Mouse (Mus musculus): ENCODE data around the gene Gm10912.
"Not testable (repeated sequence)": the region's sequence is repeated elsewhere in the genome, so short reads cannot be mapped to it uniquely, and the experiment has no call there.

The Gm10912 gene

DNA sequence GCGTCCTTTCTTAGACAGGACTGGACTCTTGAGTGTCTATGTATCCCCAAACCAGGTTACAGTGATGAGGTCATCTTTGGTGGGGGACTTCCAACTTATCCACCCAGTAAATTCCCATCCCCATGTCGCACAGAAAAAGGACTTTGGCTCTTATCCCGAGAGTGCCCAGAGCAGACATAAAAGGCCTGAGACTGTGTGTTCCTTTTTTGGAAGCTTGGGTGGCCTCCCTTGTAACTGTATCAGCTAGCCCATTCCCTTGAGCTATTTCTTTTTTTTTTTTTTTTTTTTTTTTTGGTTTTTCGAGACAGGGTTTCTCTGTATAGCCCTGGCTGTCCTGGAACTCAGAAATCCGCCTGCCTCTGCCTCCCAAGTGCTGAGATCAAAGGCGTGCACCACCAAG, at the start of gene Gm10912:
Gene Gm10912 (plus strand): TSS at position 301 of the 400 bp plus-strand sequence.
- in situ Hi-C loops (cut with MboI, MseI): not testable (repeated sequence)

DNA sequence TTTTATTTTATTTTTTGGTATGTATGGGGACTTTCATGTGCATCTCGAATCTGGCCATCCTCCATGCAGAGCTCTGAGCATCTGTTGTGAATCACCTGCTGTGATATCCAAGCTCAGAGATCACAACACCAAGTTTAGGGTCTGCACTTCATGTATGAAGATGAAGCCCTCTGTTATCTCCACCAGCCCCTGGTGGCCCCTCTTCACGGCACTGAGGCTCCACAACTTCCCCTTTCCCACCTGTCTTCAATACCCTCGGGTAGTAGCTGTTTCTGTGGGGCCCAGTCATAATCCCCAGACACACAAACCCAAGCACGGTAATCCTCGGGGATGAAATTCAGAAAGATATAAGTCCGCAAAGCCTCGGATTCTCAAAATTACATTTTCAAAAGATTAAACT, 42.5 kb upstream of the Gm10912 start:
- in situ Hi-C loops (cut with MboI, MseI): no loop called here

DNA sequence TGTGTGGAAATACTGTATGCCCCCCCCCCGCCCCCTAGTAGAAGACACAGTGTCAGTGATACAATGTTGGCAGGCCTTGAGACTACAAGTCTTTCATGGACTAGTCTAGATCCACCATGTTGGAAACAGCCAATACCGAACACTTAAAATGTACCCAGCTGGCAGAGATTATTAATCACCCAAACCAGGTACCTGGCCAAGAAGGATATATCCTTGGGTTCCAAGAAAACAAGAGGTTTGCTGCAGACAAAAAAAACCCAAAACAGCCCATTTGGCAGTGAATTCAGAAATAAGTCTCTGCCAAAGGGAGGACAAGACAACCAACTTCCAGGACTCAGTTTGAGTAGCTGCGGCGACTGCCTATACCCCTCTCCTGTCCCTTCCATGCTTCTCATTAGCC, 41.0 kb upstream of the Gm10912 start:
- in situ Hi-C loops (cut with MboI, MseI): no loop called here

DNA sequence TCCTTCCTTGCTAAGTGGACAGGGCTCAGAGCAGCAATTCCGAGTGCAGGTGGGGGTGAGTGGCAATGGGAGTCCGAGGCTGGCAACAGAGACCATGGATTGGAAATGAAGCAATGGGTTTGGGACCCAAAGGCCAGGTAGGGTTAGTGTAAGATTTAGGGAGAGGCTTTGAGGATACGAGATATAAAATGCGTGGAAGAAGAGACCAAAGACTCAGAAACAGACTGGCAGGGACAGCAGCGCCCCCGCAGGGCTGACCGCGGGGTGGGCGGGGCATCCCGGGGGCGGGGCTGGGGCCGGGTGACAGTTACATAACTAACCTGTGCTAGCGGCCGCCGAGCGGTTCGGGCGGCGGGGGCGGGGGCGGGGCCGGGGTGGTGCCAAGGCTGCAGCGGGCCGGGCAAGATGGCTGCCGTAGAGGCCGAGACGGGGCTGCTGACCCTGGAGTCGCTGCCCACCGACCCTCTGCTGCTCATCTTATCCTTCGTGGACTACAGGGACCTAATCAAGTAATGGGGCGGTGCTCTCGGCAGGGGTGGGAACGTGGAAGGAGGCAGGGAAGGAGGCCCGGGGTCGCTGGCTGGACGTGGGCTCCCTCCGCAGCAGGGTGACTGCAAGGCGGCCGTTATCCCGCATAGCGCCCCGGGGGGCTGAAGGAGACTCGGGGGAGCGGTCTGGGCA, 38.0 kb upstream of the Gm10912 start, which contains the start of gene Fbxo3:
Gene Fbxo3 (plus strand): TSS at position 264 of the 681 bp plus-strand sequence.
- in situ Hi-C loops (cut with MboI, MseI): no loop called here

DNA sequence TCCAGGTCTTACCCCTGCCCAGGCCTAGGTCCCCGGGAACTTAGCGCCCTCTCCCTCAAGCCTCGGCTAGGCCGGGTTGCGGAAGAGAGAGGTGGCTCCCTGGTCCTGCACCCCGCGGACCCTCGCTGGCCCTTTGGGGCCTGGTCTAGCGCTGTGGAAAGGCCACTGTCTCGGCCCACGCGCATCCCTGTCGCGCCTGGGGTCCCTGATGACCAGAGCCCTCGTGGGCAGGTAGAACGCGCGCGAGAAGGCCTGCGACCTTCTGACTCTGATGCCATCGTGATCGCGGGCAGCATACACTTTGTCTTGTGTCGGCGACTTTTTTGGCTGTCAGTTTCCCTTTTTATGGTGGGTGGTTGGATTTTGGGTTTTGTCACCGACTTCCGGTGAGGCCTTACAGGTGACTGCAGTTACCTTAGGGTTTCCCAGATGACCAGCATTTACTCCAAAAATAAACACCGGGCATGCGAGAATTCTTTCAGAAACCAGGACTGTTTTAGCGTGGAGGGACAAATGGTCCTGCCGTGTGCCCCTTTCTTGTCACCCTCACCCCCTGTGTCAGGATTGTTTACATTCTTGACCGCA, 37.4 kb upstream of the Gm10912 start, which contains the start of gene 4931422A03Rik:
Gene 4931422A03Rik (minus strand): TSS at position 223 of the 585 bp plus-strand sequence.
- in situ Hi-C loops (cut with MboI, MseI): no loop called here

DNA sequence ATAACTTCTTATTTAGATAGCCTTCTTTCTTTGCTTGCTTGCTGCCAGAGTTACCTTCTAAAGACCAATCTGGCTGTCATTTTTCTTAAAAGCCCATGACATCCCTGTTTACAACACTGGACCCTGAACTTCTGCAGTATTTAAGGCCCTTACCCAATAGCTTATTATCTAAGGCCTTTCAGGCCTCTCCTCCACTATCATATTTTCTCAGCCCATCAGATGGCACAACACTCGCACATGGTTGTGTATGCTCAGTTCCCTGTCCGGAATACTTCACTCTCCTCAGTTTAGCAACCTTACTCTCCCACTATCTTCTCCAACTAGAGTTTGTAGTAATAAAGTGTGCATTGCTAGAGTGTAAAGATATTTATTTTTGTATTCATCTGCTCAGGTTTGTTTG, 36.6 kb upstream of the Gm10912 start:
- in situ Hi-C loops (cut with MboI, MseI): no loop called here

DNA sequence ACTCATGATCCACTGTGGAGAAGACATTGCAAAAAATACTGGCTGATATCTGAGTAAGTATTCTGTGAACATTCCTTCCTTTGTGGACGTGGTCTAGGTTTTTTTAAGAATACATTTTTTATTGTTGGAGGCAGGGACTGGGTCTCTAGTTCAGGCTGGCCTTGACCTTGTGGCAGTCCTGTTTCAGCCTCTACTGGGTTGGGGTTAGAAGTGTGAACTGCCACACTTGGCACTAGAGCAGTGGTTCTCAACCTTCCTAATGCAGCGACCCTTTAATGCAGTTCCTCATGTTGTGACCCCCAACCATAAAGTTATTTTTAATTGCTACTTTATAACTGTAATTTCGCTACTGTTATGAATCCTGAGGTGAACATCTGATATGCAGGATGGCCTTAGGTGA, 35.2 kb upstream of the Gm10912 start:
- in situ Hi-C loops (cut with MboI, MseI): loop anchor here (5.0 kb wide), 1 partner anchor 97 kb away; no protein-coding TSS in a partner anchor

DNA sequence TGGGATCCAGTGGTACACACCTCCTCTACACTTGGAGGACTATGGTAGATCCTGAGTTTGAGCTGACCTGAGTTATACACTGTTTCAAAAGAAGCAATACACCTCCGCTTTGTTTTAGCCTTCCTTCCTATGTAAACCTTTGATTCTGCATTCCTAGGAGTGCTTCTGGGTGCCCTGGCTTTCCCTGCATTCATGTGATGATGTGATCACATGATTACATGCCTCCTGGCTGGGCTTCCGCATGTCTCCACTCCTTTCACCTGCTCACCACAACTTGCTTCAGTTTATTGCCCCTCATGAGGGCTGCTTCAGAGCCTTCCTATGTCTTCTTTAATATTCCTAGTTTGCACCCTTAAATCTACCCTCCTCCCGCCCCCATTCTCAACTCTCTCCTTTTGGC, 33.6 kb upstream of the Gm10912 start:
- in situ Hi-C loops (cut with MboI, MseI): loop anchor here (5.0 kb wide), 1 partner anchor 95 kb away; no protein-coding TSS in a partner anchor

DNA sequence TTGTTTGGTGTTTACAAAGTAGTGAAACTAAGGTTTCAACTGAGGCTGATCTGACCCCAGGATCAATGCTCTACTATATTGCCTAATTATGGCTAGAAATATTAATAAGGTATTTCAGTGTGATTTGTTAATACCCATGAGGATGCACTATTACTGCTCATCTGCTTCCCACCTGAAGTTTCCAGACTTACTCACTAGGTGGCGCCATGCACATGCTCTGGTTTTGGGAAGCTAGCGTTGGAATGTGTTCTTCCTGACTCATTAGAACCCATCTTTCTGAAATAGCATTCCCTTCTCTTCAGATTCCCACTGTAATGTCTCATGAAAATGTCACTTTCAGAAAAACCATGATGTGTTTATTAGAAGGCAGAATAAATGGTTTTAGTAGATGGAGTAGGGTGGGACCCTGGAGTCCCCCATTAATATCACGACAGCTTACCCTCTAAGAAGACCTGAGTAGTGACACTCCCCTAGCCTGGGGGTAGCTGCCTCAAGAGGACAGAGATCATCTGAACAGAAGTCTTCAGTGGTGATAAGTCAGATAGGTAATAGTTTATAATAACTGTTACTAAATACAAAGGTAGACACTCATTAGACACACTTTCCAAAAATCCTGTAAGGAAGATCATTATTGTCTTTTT, 30.7 kb upstream of the Gm10912 start:
- in situ Hi-C loops (cut with MboI, MseI): loop anchor here (5.0 kb wide), 1 partner anchor 92 kb away; no protein-coding TSS in a partner anchor

DNA sequence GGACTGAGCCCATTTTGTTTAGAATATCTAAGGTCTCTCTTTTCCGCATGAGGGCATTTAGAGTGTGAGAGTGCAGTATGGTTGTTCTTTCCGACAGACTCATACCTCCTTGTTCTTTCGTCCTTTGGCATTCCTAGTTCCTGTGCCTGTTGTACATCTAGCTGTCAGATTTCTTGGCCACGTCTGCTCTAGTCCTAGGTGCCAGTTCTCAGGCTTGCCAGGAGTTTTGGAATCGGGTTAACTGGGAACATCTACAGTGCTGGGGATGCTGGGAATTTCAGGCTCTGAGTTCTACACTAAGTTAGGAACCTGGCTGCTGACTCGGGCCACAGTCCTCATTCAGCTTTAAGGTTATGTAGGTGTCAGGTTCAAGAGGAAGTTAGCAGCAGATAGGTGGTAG, 30.0 kb upstream of the Gm10912 start:
- in situ Hi-C loops (cut with MboI, MseI): no loop called here

DNA sequence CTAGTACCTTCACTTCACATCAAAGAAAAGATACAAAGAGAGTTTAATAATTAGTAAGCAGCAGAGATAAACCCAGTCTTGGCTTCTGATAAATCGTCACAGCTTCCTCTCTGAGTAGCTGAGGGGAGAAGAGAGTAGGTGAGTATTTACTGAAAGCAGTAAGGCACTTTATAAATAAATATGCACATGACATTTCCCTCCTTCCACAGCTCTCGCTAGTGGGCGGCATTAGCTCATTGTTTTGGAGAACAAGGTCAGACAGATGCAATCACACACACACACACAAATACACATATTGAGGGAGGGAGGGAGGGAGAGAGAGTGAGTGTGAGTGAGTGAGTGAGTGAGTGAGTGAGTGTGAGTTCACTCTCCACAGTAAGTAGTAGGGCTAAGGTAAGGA, 29.3 kb upstream of the Gm10912 start:
- in situ Hi-C loops (cut with MboI, MseI): no loop called here

DNA sequence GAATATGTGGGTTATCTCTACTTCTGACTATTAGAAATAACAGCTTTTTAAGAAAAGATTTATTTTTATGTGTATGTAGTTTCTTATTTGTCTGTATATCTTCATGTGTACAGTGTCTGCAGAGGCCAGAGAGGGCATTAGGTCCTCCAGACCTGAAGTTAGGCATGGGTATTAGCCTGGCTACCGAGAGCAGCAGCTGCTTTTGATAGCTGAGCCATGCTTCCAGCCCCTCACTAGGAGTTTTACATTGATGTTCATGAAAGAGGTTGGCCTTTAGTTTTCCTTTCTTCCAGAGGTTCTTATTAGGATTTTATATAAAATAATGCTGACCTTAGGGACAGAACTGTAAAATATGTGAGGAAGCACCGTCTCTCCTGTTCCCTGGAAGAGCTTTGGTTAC, 27.4 kb upstream of the Gm10912 start:
- in situ Hi-C loops (cut with MboI, MseI): no loop called here

DNA sequence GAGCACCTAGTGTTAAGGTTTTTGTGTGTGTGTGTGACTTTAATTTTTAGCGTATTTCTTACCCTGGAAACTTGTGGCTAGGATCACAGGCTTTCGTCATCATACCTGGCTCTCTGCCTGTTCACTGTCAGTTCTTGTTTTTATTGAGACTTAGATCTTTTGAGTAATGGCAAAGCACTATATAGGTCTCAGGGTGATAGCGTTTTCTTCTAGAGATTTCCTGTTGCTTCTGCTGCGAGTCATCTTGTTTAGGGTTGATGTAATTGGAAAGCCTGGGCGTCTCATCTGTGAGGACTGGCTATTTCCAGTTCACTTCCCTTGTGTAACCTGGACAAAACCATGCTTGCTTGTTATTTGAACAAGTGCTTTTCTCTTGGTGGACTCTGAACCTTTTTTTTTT, 24.0 kb upstream of the Gm10912 start:
- in situ Hi-C loops (cut with MboI, MseI): no loop called here

DNA sequence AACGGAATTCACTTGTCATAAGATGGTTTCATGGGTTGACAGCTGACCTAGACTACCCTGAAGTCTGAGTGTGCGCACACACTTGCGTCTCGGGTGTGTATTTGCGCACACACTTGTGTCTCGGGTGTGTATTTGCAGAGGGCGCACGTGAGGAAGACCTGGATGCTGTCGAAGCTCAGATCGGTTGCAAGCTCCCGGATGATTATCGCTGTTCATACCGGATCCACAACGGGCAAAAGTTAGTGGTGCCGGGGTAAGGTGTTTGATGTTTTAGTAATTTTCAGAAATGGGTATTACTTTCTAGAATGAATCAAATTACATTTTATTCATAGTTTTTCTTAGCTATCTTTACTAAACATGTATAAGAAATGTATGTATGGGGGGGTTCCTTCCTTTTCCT, 22.9 kb upstream of the Gm10912 start:
- in situ Hi-C loops (cut with MboI, MseI): no loop called here

DNA sequence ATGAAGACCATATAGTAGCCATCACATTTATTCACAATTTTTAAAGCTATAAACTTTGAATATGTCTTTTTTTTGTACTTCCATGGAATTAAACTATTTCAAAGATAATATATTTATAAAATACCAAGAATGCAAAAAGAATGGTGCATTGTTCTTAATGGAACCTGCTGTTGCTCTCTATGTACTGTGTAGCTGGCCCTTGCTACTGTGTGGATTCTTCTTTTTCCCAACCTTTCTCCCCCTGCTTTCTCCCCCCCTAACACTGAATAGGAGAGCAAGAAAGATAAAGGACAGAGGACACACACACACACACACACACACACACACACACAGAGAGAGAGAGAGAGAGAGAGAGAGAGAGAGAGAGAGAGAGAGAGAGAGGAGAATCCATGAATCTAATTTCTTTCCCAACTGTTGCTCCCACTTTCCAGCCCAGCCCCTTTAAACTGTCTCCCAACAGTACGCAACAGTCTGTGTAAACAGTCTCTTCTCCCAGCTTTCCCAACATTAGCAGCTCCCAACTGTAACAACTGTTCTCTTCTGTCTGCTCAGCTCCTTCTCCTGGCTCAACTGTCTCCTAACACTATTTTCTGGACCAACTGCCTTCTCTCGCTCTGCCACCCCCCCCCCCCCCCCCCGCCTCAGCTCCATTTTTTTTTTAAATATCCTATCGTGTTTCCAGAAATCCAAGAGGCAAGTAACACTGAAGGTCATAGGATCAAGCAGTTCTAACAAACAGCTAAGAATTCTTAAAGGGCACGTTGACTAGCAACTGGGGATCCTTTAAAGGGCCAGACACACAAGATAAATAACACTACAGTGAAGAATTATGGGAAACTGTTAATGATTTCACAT, 21.8 kb upstream of the Gm10912 start:
- in situ Hi-C loops (cut with MboI, MseI): no loop called here

DNA sequence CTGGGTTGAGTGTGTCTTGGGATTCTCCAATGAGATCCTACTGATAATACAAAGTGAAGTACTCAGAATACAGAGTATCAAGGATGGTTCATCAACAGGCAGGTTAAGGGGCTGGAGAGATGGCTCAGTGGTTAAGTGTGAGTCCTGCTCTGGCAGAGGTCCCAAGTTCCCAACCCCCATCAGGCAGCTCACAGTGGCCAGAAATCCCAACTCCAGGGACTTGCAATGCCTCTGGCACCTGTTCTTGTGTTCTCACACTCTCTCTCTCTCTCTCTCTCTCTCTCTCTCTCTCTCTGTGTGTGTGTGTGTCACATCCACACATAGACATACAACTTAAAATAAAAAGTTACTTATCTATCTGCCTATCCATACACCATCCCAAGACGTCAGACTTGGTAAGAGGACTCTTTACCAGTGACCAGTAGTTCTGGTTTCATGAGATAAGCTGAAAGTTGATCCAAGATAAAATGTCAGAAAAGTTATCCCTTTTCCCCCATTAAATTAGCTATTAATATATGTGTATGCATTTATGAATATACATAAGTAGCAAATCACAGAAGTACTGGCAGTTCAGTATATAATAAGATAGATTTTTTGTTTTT, 21.0 kb upstream of the Gm10912 start:
- in situ Hi-C loops (cut with MboI, MseI): no loop called here

DNA sequence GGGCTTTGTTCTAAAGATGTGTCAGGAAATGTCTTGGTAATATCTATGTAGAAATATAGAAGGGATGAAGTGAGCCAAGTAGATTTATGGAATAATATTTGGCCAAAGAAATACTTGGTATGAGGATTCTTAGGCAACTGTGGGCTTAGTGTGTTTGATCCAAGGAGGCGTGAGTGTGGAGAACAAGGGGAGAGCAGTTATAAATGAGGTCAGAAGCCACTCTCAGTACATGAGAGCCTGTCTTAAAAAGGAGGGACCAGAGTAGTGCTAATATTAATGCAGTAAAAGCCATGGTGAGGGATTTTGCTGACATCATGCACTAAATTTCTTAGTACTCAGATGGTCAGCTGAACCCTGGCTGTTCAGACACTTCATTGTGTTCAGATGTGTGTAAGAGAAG, 7.2 kb upstream of the Gm10912 start:
- in situ Hi-C loops (cut with MboI, MseI): no loop called here

DNA sequence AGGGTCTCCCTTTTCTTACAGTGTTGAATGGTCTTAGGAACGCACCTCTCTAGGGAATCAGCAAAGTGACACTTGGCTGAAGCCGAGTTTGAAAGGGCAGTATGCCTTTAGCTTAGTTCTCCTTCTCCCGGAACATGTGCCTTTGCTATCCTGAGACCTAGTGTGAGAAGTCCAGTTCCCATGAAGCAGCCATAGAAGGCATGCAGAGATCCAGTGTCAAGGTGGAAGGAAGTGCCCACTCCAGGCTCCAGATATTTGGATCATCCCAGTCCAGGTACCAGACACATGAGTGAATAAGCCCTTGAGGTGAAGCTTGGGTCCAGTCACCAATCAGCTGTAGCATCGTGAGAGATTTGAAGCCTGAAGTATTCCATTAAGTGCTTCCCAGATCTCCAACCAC, 6.7 kb upstream of the Gm10912 start:
- in situ Hi-C loops (cut with MboI, MseI): no loop called here

DNA sequence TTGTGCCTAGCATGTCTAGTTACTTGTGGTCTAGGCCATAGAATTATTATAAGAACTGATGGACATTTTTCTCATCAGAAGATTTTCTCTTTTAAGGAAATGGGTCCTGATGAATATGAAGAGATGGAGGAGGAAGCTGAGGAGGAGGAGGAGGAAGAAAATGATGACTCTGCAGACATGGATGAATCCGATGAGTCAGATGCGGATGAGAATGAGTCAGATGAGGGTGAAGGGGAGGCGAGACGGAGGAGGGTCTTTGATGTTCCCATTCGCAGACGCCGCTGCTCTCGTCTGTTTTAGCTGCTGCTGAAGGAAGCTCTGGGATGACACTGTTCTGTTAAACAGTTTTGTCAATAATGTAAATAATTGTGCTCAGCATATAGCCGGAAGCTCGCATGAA, 5.8 kb upstream of the Gm10912 start:
- in situ Hi-C loops (cut with MboI, MseI): no loop called here

DNA sequence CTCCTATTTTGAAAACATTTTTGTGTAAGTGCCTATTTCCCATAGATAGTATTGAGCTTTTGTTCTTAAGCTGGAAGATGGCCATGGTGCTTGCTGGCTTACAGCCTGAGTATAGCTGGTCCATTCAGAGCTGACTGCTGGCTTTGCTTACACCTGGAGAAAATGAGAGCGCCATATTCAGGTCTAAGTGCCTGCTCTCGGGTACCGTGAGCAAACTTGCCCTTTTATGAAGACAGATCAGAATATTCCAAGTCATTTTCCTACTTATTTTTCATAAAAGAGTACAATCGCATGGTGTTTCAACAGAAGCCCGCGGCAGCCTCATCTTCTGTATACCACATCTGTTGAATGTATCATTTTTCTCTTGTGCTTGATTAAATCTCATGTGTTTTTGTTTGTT, 4.6 kb upstream of the Gm10912 start:
- in situ Hi-C loops (cut with MboI, MseI): no loop called here

DNA sequence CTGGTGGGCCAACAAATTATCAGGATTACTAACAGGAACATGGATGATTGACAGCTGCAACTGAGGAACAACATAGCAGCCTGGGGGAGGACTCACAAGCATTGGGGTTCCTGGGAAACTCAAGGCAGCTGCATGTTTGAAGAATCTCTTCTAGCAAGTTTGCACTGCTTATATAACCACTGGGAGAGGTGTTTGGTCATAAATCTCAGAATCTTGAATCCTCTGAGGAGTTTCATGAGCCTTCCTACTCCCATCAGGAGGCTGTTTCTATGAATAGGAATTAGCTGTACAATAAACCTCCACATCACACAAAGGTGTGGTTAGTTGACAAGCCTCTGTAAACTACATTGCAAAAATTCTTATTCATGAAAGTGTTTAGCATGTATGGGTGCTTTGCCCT, 3.0 kb upstream of the Gm10912 start:
- in situ Hi-C loops (cut with MboI, MseI): no loop called here

DNA sequence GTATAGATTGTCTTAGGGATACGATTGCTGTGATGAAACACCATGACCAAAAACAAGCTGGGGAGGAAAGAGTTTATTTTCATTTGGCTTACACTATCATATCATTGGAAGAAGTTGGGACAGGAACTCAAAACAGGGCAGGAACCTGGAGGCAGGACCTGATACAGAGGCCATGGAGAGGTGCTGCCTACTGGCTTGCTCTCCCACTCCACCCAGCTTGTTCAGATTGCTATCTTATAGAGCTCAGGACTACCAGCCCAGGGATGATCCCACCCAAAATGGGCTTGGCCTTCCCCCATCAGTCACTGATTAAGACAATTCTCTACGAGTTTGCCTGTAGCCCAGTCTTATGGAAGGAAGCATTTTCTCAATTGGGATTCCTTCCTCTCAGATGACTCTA, 1.5 kb upstream of the Gm10912 start:
- in situ Hi-C loops (cut with MboI, MseI): no loop called here

Measured in T-helper 2 cell (primary cell).